Mouse (Mus musculus) forebrain, embryonic 10.5 days (tissue): ENCODE data around the gene Nynrin. TPM values are rescaled to one million over a fixed set of nuclear protein-coding genes. Genes with fewer than 3 reads are reported as not detected.

ENCODE experiments used
- DNase-seq: peaks from one replicate; pipeline ENCODE4 v3.0.0-alpha.2; 2017; ENCODE audit warnings: low spot score; ENCODE audit errors: extremely low spot score
- H3K27ac ChIP-seq: fragments of 300-500 bp; sonication (generic); 2 replicates; pipeline ENCODE4 v1.5.1; 2016; ENCODE audit warnings: mild to moderate bottlenecking
- H3K27me3 ChIP-seq: fragments of 300-500 bp; sonication (generic); 2 replicates; pipeline ENCODE4 v1.6.1; 2016; ENCODE audit warnings: mild to moderate bottlenecking; ENCODE audit not compliant: poor library complexity, severe bottlenecking
- H3K36me3 ChIP-seq: fragments of 300-500 bp; sonication (generic); replicated peaks from 2 replicates; pipeline ENCODE4 v1.6.1; 2016; ENCODE audit warnings: mild to moderate bottlenecking, moderate library complexity
- H3K4me1 ChIP-seq: fragments of 300-500 bp; sonication (generic); 2 replicates; pipeline ENCODE4 v1.6.1; 2016
- H3K4me3 ChIP-seq: fragments of 300-500 bp; sonication (generic); 2 replicates; pipeline ENCODE4 v1.5.1; 2016; ENCODE audit warnings: mild to moderate bottlenecking, moderate library complexity
- H3K9me3 ChIP-seq: fragments of 300-500 bp; sonication (generic); 2 replicates; pipeline ENCODE4 v1.6.1; 2016; ENCODE audit warnings: mild to moderate bottlenecking, moderate library complexity
- WGBS: fragments of 180-500 bp; shearing (Covaris S2); methylation state at CpG from one replicate; pipeline ENCODE4 v1.1.7; 2016; 5-methylcytosine and 5-hydroxymethylcytosine counted together
- polyA plus RNA-seq: library from polyadenylated mRNA; unstranded; fragments of >200 nt; fragmentation: Nextera tagmentation; extraction: Ambion mirVana; gene quantifications from 2 replicates; pipeline ENCODE4 v1.2.1, GENCODE M21; 2016

Gene Nynrin
- polyA plus RNA-seq, 1 experiment from 2014 or later, result 25.8 TPM

DNA sequence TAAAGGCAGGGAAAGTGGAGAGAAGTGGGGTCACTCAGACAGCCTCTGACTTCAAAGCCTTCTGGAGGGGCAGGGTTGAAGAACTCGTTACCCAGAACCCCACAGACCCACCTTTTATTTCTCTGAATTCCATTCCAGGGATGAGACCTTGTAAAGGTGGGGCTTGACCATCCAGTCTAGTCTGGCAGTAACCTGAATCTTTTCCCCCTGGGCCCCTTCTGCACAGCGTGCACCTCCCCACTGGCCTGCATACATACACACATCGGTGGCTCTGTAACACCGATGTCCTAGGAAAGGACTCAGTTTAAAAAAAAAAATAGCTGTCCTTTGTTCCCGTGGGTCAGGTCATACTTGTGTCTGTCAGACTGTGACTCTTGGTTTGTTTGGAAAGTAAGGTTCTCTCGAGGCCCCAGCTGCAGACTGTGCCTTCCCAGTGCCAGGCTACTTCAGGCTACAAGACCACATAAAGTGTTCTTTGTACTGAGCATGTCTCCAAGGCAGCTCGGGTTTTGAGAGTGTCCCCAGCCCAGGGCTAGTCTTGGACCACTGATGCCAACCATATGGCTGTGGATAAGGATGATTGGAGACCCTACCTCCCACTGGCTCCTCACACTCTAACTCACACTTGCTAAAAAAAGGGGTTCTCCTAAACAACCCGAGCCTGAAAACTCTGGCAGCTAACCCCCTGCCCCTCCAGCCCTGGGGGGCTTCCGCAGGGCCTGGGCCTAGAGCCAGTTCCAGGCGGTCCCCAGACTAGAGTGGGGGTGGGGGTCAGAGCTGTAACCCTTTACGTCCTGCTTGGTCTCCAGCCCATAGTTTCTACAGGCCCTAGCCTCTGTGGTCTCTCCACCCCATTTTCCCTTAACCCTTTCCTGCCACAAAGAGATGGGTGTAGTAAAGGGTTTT, 911 bp upstream of the Nynrin start:
- H3K4me1 ChIP-seq, result peaks cover 64% of the 10 kb centered on the region
- peak overlapping the region; percentile 70 for H3K4me3 ChIP-seq
- H3K27ac ChIP-seq, result peak overlapping the region; percentile 93
- H3K36me3 ChIP-seq, result peaks cover 11% of the 10 kb centered on the region
- H3K9me3 ChIP-seq, result no peaks in the 10 kb centered on the region
- peak; percentile 70 for DNase-seq
- 3% methylated on average over 11 of the region's 11 CpGs for WGBS
- no peaks in the 10 kb centered on the region for H3K27me3 ChIP-seq

DNA sequence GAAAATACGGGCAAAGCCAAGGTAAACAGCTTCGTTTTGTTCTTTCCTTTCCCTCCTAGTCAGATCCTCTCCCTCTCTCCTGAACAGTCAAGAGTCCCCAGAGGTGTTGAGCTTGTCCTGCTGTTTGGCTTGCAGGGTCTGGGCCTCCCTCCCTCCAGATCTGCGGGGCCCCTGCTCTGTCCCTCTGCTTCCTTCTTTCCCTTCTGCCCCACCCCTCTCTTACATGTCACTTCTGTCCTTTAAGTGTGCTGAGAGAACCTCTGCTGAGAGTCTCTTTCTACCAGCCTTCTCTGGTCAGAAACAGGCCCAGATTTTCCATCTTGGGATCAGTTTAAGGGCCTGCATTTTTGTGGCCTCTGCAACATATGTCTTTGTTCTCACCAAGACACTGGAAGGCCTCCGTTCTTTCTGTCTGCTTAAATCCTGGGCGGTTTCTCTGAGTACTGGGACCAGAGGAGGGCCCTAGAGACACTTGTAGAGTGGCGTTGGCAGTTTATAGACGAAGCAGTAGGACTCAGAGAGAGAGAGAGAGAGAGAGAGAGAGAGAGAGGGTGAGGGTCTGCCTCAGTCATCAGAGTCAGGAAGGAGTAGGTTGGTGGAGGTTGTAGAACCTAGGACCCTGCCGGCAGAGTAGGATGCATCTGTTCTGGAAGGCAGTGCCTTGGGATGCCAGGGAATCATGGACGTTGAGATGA, 743 bp downstream of the Nynrin start:
- no peaks in the 10 kb centered on the region for H3K27me3 ChIP-seq
- H3K9me3 ChIP-seq, result no peaks in the 10 kb centered on the region
- H3K27ac ChIP-seq, result peak overlapping the region; percentile 93
- H3K4me1 ChIP-seq, result peaks cover 67% of the 10 kb centered on the region
- peaks cover 23% of the 10 kb centered on the region for H3K36me3 ChIP-seq
- DNase-seq, result no peak
- WGBS, result under 1% methylated on average over 9 of the region's 9 CpGs
- peak overlapping the region; percentile 70 for H3K4me3 ChIP-seq

DNA sequence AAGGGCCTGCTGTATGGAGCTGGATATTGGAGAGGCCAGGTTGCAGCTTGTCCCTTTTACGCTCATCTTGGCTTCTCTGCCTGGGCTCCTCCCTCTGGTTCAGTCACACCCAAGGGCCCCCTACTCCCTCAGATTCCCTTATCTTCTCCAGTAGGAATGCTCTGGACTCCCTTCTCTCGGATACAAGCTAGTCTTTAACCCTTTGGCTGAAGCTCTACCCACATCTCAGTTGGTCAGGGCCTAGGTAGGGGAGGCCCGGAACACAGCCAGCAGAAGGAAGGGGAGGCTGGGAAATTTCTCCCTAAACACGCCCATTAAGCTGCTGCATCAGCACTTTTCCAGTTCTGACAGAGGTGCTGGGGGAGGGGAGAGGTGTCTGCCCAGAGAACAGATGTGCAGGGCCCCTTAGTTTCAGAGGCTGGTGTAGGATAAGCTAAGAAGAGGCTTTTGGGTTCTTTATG, 1.3 kb downstream of the Nynrin start:
- Histone ChIP-seq H3K9me3 (no peaks in the 10 kb centered on the region), H3K4me1 (peaks cover 67% of the 10 kb centered on the region), H3K4me3 (peak overlapping the region; percentile 70), H3K36me3 (peaks cover 24% of the 10 kb centered on the region), H3K27ac (peak overlapping the region; percentile 93), H3K27me3 (no peaks in the 10 kb centered on the region)
- peak; percentile 53 for DNase-seq
- whole genome bisulfite sequencing, result 0% methylated on average over 4 of the region's 4 CpGs

DNA sequence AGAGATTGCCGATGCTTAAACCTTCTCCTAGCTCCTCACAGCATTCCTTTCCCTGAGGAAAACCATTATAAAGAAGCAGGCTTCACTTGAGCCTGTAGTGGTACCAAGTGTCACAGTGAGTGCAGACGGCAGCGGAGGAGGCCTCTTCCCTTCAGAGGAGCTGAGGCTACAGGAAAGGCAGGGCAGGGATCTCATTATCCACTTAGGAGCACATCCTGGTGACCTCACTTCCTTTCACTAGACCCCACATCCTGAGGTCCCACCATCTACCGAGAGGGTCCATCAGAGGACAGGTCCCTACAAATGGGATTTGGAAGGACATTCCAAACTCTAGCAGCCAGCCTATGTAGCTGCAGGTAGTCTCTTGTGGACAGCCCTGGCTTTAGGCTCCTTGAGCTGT, 3.8 kb downstream of the Nynrin start:
- Histone ChIP-seq H3K36me3 (peaks cover 34% of the 10 kb centered on the region), H3K27ac (peak overlapping the region; percentile 35), H3K9me3 (no peaks in the 10 kb centered on the region), H3K4me3 (peak overlapping the region; percentile 18), H3K4me1 (peaks cover 71% of the 10 kb centered on the region), H3K27me3 (no peaks in the 10 kb centered on the region)
- DNase-seq, result no peak
- 69% methylated on average over 4 of the region's 4 CpGs for WGBS

DNA sequence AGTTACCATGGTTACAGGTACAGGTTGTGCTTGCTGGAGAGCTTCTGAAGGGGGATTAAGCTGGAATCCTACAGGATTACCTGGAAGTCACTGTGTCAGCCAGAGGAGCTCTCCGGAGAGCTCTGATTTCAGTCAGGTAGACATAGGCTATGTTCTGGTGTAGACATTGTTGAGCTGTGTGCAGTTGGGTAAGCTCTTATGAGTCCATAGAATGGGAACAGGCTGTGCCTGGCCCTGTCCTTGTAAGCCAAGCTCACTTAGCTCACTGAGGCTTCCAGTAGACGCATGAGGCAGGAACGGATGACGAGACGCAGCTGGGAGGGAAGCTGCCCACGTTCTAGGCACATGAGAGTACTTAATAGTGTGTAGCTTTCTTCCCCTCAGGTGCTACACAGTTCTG, 8.4 kb downstream of the Nynrin start:
- H3K27me3 ChIP-seq, result no peaks in the 10 kb centered on the region
- no peak overlapping the region for H3K27ac ChIP-seq
- peaks cover 37% of the 10 kb centered on the region for H3K4me1 ChIP-seq
- no peaks in the 10 kb centered on the region for H3K9me3 ChIP-seq
- no peak for DNase-seq
- H3K36me3 ChIP-seq, result peaks cover 76% of the 10 kb centered on the region
- H3K4me3 ChIP-seq, result no peak overlapping the region
- WGBS, result 76% methylated on average over 6 of the region's 6 CpGs

DNA sequence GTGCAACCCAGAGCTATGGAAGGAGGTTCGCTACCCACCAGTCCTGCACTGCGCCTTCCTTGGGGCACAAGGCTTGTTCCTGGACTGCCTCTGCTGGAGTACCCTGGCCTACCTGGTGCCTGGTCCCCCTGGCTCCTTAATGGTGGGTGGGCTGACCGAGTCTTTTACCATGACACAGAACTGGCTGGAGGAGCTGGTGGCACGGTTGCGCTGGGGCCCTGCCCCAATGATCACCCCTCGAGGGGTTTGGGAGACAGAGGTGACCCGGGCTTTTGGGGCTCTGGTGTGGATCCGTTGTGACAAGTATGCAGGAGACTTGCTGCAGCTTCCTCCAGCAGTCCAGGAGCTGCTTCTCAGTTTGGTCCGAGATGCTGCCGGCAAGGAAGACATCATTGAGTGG, 9.2 kb downstream of the Nynrin start:
- H3K27ac ChIP-seq, result peak overlapping the region; percentile 0; the same call in 1 of the 2 replicates
- H3K36me3 ChIP-seq, result peaks cover 77% of the 10 kb centered on the region

DNA sequence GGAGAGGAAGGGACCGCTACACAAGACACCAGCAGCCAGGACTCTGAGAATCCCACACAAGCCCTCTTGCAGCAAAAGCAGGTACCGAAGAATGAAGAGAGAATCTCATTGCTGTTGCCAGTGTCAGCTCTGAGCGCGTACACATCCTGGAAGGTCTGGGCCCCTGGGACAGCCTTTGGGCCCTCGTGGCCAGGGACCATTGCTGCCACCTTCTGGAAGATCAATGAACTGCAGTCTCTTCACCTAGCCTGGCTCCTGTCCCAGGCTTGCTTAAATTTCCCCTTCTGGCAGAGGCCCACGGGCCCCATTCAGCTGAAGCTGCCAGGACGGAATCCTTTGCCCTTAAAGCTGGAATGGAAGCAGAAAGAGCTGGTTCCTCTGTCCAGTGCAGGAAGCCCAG, 10.0 kb downstream of the Nynrin start:
- Histone ChIP-seq H3K9me3 (no peaks in the 10 kb centered on the region), H3K27me3 (no peaks in the 10 kb centered on the region), H3K4me3 (no peak overlapping the region), H3K36me3 (peaks cover 81% of the 10 kb centered on the region), H3K27ac (peak overlapping the region; percentile 36; the same call in 1 of the 2 replicates), H3K4me1 (peaks cover 28% of the 10 kb centered on the region)
- peak; percentile 69 for DNase-seq
- 49% methylated on average over 7 of the region's 7 CpGs for WGBS

More for the DNA sequence above, 9.2 kb downstream of the Nynrin start:
- Histone ChIP-seq H3K4me1 (peaks cover 29% of the 10 kb centered on the region), H3K4me3 (no peak overlapping the region), H3K9me3 (no peaks in the 10 kb centered on the region), H3K27me3 (no peaks in the 10 kb centered on the region)
- 97% methylated on average over 10 of the region's 10 CpGs for WGBS
- no peak for DNase-seq

DNA sequence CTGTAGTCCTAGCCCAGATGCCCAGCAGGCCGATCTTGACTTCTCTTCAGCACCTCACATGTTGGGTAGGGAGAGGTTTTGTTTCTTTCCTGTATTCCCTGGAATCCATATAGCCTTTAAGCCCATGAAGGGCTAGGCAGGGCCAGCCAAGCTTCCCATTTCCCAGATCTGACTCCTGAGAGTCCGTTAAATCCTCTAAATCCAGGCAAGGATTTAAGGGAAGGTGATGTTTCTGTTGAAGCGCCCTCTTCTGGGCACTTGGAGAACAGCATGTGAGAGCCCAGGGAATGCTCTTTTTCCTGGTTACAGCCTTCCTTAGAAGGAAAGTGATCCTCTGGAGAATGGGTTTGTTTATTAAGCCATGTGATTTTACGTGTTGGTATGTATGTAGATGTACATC, 13.2 kb downstream of the Nynrin start:
- Histone ChIP-seq H3K4me1 (peaks cover 16% of the 10 kb centered on the region), H3K36me3 (peaks cover 100% of the 10 kb centered on the region), H3K9me3 (no peaks in the 10 kb centered on the region), H3K4me3 (no peak overlapping the region), H3K27ac (no peak overlapping the region), H3K27me3 (no peaks in the 10 kb centered on the region)
- peak; percentile 71 for DNase-seq
- WGBS, result 38% methylated on average over 4 of the region's 4 CpGs

DNA sequence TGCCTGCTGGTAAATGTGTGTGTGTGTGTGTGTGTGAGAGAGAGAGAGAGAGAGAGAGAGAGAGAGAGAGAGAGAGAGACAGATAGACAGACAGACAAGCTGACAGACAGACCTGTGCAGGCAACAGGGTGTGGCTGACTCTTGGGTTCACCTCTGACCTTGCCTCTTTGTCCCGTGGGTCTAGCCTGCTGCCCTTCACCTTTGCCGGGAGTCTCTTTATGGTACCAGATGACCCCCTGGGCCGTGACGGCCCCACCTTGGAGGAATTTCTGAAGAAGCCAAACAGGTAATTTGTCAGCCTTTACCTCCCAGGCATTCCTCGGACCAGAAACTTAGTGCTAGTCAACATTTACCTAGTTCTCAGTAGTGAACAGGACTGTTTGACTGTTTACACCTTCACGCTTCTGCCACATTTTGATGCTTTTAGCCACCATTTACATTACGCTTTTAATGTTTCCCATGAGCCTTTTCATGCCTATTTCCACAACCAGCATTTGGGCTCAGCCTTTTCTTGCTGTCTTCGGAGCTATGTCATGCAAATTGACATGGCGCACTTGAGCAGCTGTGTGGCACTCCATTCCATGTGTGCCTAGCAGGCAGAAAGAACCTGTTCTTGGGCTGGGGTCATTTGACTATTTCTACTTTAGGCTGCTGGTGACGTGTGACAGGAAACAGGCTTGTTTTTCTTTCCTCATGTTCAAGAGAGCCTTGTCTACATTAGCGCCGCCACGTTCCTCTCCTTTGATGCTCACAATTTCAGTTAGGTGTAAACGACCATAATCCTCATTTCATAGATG, 14.6 kb downstream of the Nynrin start:
- no peak for DNase-seq
- peaks cover 100% of the 10 kb centered on the region for H3K36me3 ChIP-seq

DNA sequence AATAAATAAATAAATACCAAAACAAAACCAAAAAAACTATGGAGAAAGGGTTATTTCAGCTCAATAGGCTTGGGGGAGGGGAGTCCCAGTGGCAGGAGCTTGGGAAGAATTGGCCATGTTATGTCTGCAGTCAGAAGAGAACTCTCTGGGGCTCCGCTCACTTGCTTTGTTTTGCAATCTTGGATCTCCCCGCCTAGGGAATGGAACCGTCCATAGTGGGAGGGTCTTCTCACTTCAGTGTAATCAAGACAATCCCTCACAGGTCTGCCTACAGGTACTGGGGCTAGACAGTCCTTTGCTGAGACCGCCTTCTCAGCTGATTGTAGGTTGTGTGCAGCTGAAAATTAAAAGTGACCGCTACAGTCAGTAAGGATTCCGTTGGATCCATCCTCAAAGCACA, 15.7 kb downstream of the Nynrin start:
- 97% methylated on average over 6 of the region's 6 CpGs for WGBS
- Histone ChIP-seq H3K36me3 (peaks cover 89% of the 10 kb centered on the region), H3K9me3 (no peaks in the 10 kb centered on the region), H3K4me3 (no peak overlapping the region), H3K27ac (no peak overlapping the region), H3K27me3 (no peaks in the 10 kb centered on the region), H3K4me1 (peaks cover 13% of the 10 kb centered on the region)
- DNase-seq, result no peak

More for the DNA sequence above, 14.6 kb downstream of the Nynrin start:
- Histone ChIP-seq H3K27me3 (no peaks in the 10 kb centered on the region), H3K4me1 (peaks cover 8% of the 10 kb centered on the region), H3K4me3 (no peak overlapping the region), H3K9me3 (no peaks in the 10 kb centered on the region), H3K27ac (no peak overlapping the region)
- WGBS, result 91% methylated on average over 14 of the region's 14 CpGs

DNA sequence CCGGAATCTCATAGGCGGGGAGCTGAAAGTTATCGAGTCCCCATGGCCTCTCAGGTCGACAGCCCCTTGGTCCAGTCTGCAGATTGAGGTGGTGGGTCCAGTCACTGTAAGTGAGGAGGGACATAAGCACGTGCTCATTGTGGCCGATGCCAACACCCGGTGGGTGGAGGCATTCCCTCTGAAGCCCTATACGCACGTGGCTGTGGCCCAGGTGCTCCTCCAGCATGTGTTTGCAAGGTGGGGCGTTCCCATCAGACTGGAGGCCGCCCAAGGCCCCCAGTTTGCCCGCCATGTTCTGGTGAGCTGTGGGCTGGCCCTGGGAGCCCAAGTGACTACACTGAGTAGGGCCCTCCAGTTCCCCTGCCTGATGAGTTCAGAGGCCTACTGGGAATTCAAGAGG, 18.2 kb downstream of the Nynrin start:
- DNase-seq, result no peak
- WGBS, result 93% methylated on average over 12 of the region's 12 CpGs
- H3K27ac ChIP-seq, result no peak overlapping the region
- H3K4me1 ChIP-seq, result peaks cover 13% of the 10 kb centered on the region
- no peak overlapping the region for H3K4me3 ChIP-seq
- peaks cover 64% of the 10 kb centered on the region for H3K36me3 ChIP-seq
- no peaks in the 10 kb centered on the region for H3K9me3 ChIP-seq
- no peaks in the 10 kb centered on the region for H3K27me3 ChIP-seq

DNA sequence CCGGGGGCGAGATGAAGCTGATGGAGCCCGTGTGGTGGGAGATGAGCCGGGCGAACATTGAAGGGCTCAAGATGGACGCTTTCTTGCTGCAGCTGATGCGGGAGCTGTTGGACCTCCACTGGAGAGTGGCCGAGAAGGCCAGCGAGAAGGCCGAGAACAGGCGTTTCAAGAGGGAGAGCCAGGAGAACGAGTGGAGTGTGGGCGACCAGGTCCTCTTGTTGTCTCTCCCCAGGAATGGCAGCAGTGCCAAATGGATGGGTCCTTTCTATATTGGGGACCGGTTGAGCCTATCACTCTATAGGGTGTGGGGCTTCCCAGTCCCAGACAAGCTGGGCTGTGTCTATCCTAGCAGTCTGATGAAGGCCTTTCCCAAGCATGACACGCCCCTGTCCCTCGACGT, 18.7 kb downstream of the Nynrin start:
- peaks cover 16% of the 10 kb centered on the region for H3K4me1 ChIP-seq
- peaks cover 59% of the 10 kb centered on the region for H3K36me3 ChIP-seq
- no peaks in the 10 kb centered on the region for H3K27me3 ChIP-seq
- 92% methylated on average over 17 of the region's 17 CpGs for WGBS
- DNase-seq, result no peak
- H3K4me3 ChIP-seq, result no peak overlapping the region
- 0 out of 2 replicates have a peak overlapping the region, but pooled peaks have one; percentile 77 for H3K27ac ChIP-seq
- H3K9me3 ChIP-seq, result no peaks in the 10 kb centered on the region
